Mouse (Mus musculus): ENCODE measurements around the gene Pbx4. TPM values are rescaled to one million over a fixed set of nuclear protein-coding genes. Genes with fewer than 3 reads are reported as not detected.

The Pbx4 gene
- total RNA-seq, 2 experiments from 2014 or later = 12.4 to 14.0 TPM

GRCm38 (mm10) chr8:69895772-69896451 lies 63.6 kb downstream of the Pbx4 start:
- DNase-seq (ENCODE audit: low spot score in 2 of 2) = no peak

- no peak for DNase-seq (ENCODE audit: low spot score in 2 of 2)
Observed at GRCm38 (mm10) chr8:69897857-69898256, 65.6 kb downstream of the Pbx4 start.

- no peak for DNase-seq (ENCODE audit: low spot score in 2 of 2)
Observed at GRCm38 (mm10) chr8:69899876-69900275, 67.6 kb downstream of the Pbx4 start.

- no peak for DNase-seq (ENCODE audit: low spot score in 2 of 2)
Observed at GRCm38 (mm10) chr8:69900895-69901451, 68.7 kb downstream of the Pbx4 start.

GRCm38 (mm10) chr8:69901484-69902162 lies 69.3 kb downstream of the Pbx4 start:
- peak; percentile 95 to 98 for DNase-seq (ENCODE audit: low spot score in 2 of 2)

- no peak for DNase-seq (ENCODE audit: low spot score in 2 of 2)
Observed at GRCm38 (mm10) chr8:69902163-69903062, 70.1 kb downstream of the Pbx4 start, which contains the start of the genes Tssk6, Ndufa13 and Yjefn3. TSS of gene Tssk6 (plus strand) at chr8:69902184. TSS of gene Ndufa13 (minus strand) at chr8:69902558. TSS of gene Yjefn3 (minus strand) at chr8:69902712.

DNA sequence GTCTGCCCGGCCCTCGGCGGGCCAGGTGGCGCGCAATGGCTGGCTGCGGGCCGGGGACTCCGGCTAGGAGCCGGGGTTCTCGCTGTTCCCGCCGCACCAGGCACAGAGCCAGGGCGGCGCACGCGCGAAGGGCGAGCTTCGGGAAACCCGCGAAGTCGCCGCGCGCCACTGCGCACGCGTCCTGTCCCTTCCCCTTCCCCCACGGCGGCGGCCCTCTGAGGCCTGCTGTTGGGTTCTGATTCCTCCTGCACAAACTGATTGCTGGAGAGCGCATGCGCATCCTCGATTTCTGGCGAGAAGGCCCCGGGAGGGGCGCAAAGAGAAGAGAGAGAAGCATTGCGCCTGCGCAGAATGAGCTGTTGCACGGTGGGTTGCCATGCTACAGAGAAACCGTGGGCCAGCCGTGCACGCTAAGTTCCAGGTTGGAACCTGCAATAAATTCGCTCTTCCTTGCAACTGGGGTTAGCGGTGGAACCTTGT lies 70.8 kb downstream of the Pbx4 start:
- DNase-seq (ENCODE audit: low spot score in 2 of 2) = peak; percentile 99 to 100

- no peak for DNase-seq (ENCODE audit: low spot score in 2 of 2)
Observed at GRCm38 (mm10) chr8:69904096-69904495, 71.8 kb downstream of the Pbx4 start.

DNA sequence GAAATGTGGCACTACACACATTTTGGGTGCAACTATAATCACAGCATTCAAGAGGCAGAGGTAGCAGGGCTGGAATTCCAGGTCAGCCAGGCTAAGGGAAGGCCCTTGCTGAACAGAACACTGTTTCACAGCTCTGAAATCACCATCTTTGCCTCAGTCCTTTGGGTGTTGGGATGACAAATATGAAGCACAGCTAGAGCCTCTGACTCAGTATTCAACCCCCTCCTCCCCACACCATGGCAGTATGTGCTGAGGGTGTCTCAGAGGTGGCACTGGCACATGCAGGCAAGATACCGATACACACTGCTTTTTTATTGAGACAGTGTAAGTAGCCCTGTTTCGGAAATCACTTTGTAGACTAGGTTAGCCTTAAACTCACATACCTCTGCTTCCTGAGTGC lies 74.0 kb downstream of the Pbx4 start:
- no peak for DNase-seq (ENCODE audit: low spot score in 2 of 2)

GRCm38 (mm10) chr8:69907106-69907505 lies 74.8 kb downstream of the Pbx4 start:
- no peak for DNase-seq (ENCODE audit: low spot score in 2 of 2)

DNA sequence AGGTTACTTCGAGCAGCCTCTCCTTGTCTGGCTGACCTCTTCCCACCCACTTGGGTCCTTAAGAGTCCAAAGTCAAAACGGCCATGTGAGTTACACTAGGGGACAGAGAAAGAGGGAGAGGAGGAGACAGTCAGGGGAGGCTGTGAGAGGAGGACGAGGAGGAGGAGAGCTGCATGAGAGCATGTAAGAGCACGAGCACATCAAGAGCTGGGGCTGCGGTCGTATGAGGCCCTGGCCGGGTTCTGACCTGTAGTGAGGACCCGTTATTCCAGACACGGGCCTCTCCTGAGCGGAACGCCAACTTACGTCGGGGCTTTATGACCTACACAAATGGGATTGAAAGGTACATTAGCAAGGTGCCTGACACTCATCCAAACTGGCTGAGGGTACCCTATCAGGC lies 79.6 kb downstream of the Pbx4 start:
- no peak for DNase-seq (ENCODE audit: low spot score in 2 of 2)

- DNase-seq (ENCODE audit: low spot score in 2 of 2) = no peak
Observed at GRCm38 (mm10) chr8:69912478-69913074, 80.3 kb downstream of the Pbx4 start.

GRCm38 (mm10) chr8:69914526-69914925 lies 82.2 kb downstream of the Pbx4 start:
- DNase-seq (ENCODE audit: low spot score in 2 of 2) = no peak

DNA sequence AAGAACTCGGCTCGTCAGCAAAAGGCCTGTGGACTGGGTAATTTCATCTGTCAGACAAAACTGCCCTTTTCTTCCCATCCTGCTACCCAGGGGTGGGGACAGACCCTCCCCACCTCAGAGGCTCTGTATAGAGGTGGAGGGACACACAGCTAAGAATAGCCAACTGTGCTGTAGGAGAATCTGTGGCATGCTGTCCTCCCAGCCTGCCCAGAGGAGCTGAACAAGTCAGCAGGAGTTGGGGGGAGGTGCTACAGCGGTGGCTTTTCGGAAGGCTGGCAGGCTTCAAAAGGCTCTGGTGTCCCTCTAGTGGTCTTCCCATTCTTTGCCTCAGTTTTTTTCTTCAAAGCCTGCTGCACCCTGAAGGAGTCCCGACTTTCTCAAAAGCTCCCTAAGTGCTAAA lies 83.5 kb downstream of the Pbx4 start:
- peak in 1 of 2 experiments; percentile 51 for DNase-seq (ENCODE audit: low spot score in 2 of 2)

GRCm38 (mm10) chr8:69918506-69918905 lies 86.2 kb downstream of the Pbx4 start:
- no peak for DNase-seq (ENCODE audit: low spot score in 2 of 2)

GRCm38 (mm10) chr8:69919010-69919409 lies 86.7 kb downstream of the Pbx4 start:
- peak; percentile 67 to 92 for DNase-seq (ENCODE audit: low spot score in 2 of 2)

DNA sequence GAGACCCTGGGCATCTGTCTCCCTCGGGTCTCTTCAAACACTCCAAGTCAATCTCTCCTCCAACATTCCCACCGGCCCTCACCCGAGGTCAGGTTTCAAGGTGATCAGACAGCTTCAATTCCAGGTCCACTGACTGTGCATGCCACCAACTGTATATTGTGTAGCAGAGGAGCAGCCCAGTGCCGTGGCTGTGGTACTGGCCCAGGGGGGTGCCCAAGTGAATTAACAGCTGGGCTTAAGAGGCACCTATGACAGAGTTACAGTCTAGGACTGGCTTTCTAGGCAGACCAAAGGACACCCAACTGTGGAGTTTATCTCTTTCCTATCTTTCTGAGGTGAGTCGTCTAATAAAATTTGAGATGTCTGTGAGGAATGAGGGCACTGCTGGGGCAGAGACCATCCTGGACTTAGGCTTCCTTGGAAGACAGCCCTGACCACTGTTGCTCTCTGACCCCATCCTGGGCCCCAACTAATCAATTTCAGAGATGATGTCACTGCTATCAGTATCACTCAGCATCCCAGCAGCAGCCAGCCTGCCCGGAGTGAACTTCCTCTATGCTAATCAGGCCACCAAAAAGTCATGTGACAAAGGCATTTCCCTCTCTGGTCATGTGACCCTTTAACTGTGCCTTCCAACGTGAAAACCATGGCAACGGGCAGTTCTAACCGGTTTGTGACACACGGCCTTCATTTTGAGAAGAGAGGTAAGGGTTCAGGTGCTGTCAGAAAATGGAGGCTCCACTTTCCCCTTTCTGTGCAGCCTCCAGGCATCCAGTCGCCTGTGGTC lies 87.8 kb downstream of the Pbx4 start:
- DNase-seq (ENCODE audit: low spot score in 2 of 2) = peak in 1 of 2 experiments; percentile 25

DNA sequence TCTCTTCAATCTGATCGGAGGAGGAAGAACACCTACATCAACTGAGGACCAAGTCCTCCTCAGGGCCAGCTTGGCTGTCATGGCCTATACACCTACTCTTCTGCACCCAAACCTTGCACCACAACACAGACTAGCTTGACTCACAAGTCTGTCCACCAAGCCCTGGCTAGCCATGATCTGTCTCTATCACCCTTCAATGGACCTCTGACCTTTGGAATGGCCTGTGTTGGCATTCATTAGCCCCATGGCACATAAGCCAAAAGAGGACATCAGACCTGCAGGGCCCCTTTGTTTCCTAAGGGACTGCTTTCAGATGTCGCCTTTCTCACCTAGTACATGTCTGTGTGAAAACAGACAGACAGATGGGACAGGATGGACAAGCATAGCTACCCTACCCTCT lies 88.8 kb downstream of the Pbx4 start:
- DNase-seq (ENCODE audit: low spot score in 2 of 2) = no peak
